Mouse (Mus musculus) neural tube, embryonic 15.5 days (tissue): ENCODE measurements around the gene Dusp6. TPM values are rescaled to one million over a fixed set of nuclear protein-coding genes. Genes with fewer than 3 reads are reported as not detected.

Source experiments
- ATAC-seq: fragments of 200-750 bp; cut with Nextera tagmentation; 2 replicates; pipeline ENCODE4 v1.8.0; 2017; ENCODE audit warnings: mild to moderate bottlenecking, moderate TSS enrichment, moderate library complexity; ENCODE audit not compliant: low FRiP score
- H3K27ac ChIP-seq: fragments of 300-500 bp; sonication (generic); replicated peaks from 2 replicates; pipeline ENCODE4 v1.5.1; 2015; ENCODE audit warnings: mild to moderate bottlenecking, inconsistent platforms
- H3K27me3 ChIP-seq: fragments of 300-500 bp; sonication (generic); replicated peaks from 2 replicates; pipeline ENCODE4 v1.6.1; 2015; ENCODE audit warnings: inconsistent platforms
- H3K36me3 ChIP-seq: fragments of 300-500 bp; sonication (generic); 2 replicates; pipeline ENCODE4 v1.6.1; 2015; ENCODE audit warnings: inconsistent platforms
- H3K4me1 ChIP-seq: fragments of 300-500 bp; sonication (generic); 2 replicates; pipeline ENCODE4 v1.6.1; 2015; ENCODE audit warnings: inconsistent platforms
- H3K4me2 ChIP-seq: fragments of 300-500 bp; sonication (generic); 2 replicates; pipeline ENCODE4 v1.6.1; 2015; ENCODE audit warnings: inconsistent platforms, mild to moderate bottlenecking, moderate library complexity
- H3K4me3 ChIP-seq: fragments of 300-500 bp; sonication (generic); replicated peaks from 2 replicates; pipeline ENCODE4 v1.5.1; 2015; ENCODE audit warnings: mild to moderate bottlenecking, inconsistent platforms
- H3K9ac ChIP-seq: fragments of 300-500 bp; sonication (generic); replicated peaks from 2 replicates; pipeline ENCODE4 v1.6.1; 2015; ENCODE audit warnings: mild to moderate bottlenecking, inconsistent platforms
- H3K9me3 ChIP-seq: fragments of 300-500 bp; sonication (generic); replicated peaks from 2 replicates; pipeline ENCODE4 v1.6.1; 2016; ENCODE audit warnings: inconsistent platforms
- WGBS: fragments of 180-500 bp; shearing (Covaris S2); methylation state at CpG from one replicate; pipeline ENCODE4 v1.1.7; 2015; ENCODE audit warnings: mixed read lengths; 5-methylcytosine and 5-hydroxymethylcytosine counted together
- polyA plus RNA-seq: library from polyadenylated mRNA; unstranded; fragments of >200 nt; fragmentation: Nextera tagmentation; extraction: Ambion mirVana; gene quantifications from 2 replicates; pipeline ENCODE4 v1.2.1, GENCODE M21; 2015

Dusp6 gene
- polyA plus RNA-seq, 1 experiment from 2014 or later = 28.2 TPM

GRCm38 (mm10) chr10:99308837-99309236, 45.8 kb downstream of the Dusp6 start:
- H3K9me3 ChIP-seq = no peaks in the 10 kb centered on the region
- no peak for ATAC-seq
- WGBS = 96% methylated on average over 4 of the region's 4 CpGs
- H3K4me2 ChIP-seq = no peak overlapping the region
- no peak overlapping the region for H3K4me3 ChIP-seq
- no peak overlapping the region for H3K27ac ChIP-seq
- no peak overlapping the region for H3K9ac ChIP-seq
- H3K27me3 ChIP-seq = no peaks in the 10 kb centered on the region
- H3K4me1 ChIP-seq = no peaks in the 10 kb centered on the region
- no peaks in the 10 kb centered on the region for H3K36me3 ChIP-seq

DNA sequence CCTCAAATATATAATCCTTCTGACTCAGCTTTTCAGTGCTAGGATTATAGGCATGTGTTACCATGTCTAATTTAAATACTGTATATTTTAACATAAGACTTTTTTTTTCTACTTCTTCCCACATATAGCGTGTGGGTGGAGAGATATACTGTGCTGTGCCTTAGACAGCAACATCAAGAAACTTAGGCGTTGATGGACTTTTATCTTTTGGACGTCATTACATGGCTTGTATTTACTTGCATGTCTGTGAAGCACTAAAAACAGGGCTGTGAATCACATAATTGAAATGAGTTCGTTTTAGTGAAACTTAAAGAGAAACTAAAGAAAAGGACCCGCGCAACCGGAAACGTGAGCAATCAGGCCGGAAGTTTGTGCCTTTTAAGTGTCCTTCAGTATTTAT, 46.6 kb downstream of the Dusp6 start:
- no peaks in the 10 kb centered on the region for H3K4me1 ChIP-seq
- H3K4me3 ChIP-seq = no peak overlapping the region
- H3K27me3 ChIP-seq = no peaks in the 10 kb centered on the region
- no peak overlapping the region for H3K9ac ChIP-seq
- no peaks in the 10 kb centered on the region for H3K9me3 ChIP-seq
- WGBS = 80% methylated on average over 9 of the region's 9 CpGs
- no peak for ATAC-seq
- no peak overlapping the region for H3K4me2 ChIP-seq
- H3K27ac ChIP-seq = no peak overlapping the region
- H3K36me3 ChIP-seq = no peaks in the 10 kb centered on the region

- Histone ChIP-seq H3K4me1 (no peaks in the 10 kb centered on the region), H3K9me3 (no peaks in the 10 kb centered on the region), H3K36me3 (no peaks in the 10 kb centered on the region), H3K27me3 (no peaks in the 10 kb centered on the region), H3K4me2 (no peak overlapping the region), H3K4me3 (no peak overlapping the region), H3K9ac (no peak overlapping the region), H3K27ac (no peak overlapping the region)
- WGBS = 72% methylated on average over 10 of the region's 10 CpGs
- no peak for ATAC-seq
Measured at GRCm38 (mm10) chr10:99310204-99310603, 47.2 kb downstream of the Dusp6 start.

- Histone ChIP-seq H3K9me3 (no peaks in the 10 kb centered on the region), H3K4me2 (no peak overlapping the region)
Measured at GRCm38 (mm10) chr10:99311956-99312355, 48.9 kb downstream of the Dusp6 start.

GRCm38 (mm10) chr10:99314366-99314765, 51.3 kb downstream of the Dusp6 start:
- no peak overlapping the region for H3K27ac ChIP-seq
- no peak overlapping the region for H3K4me3 ChIP-seq
- H3K4me1 ChIP-seq = no peaks in the 10 kb centered on the region
- H3K4me2 ChIP-seq = no peak overlapping the region
- ATAC-seq = no peak
- 78% methylated on average over 7 of the region's 7 CpGs for WGBS
- H3K27me3 ChIP-seq = no peaks in the 10 kb centered on the region
- no peaks in the 10 kb centered on the region for H3K9me3 ChIP-seq
- H3K36me3 ChIP-seq = no peaks in the 10 kb centered on the region
- H3K9ac ChIP-seq = no peak overlapping the region

More at GRCm38 (mm10) chr10:99311956-99312355, 48.9 kb downstream of the Dusp6 start:
- Histone ChIP-seq H3K27me3 (no peaks in the 10 kb centered on the region), H3K9ac (no peak overlapping the region), H3K4me1 (no peaks in the 10 kb centered on the region), H3K27ac (no peak overlapping the region), H3K4me3 (no peak overlapping the region), H3K36me3 (no peaks in the 10 kb centered on the region)
- WGBS = 90% methylated on average over 1 of the region's 1 CpGs
- no peak for ATAC-seq

DNA sequence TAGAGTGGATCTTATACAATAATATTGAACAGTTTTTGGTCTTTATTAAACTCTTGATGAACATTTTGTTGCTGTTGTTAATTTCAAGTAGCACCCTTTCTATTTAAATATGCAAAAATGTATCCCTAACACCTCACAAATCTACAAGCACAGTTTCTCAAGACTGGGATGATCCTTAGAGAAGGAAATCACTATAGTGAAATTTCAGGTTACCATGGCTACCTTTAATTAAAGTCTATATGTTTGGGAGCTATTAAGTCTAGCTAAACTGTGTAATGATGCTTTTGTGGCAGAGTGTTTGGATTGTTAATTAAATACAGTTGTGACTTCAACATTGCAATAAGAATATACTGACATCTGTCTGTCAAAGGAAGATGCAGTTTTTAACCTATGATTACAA, 54.0 kb downstream of the Dusp6 start:
- no peak overlapping the region for H3K9ac ChIP-seq
- no peak overlapping the region for H3K4me3 ChIP-seq
- no peaks in the 10 kb centered on the region for H3K36me3 ChIP-seq
- H3K9me3 ChIP-seq = no peaks in the 10 kb centered on the region
- no peak overlapping the region for H3K27ac ChIP-seq
- H3K4me2 ChIP-seq = no peak overlapping the region
- ATAC-seq = peak; percentile 68
- no peaks in the 10 kb centered on the region for H3K27me3 ChIP-seq
- no peaks in the 10 kb centered on the region for H3K4me1 ChIP-seq

Other genes starting within 250 kb of the Dusp6 start
- gene Poc1b, start 156.2 kb upstream of the Dusp6 start, polyA plus RNA-seq = 9.3 and 14.1 TPM in 2 replicates
- 2.7 and 4.2 TPM in 2 replicates for gene Galnt4, start 155.1 kb upstream of the Dusp6 start, polyA plus RNA-seq
- not detected in 2 replicates for gene Phxr2, start 136.9 kb upstream of the Dusp6 start, polyA plus RNA-seq